Mouse (Mus musculus): ENCODE data around the gene Fut11.

The Fut11 gene

GRCm38 (mm10) chr14:20694884-20695760 is at the start of gene Fut11:
TSS of gene Fut11 (plus strand) at chr14:20694968.
- peak; percentile 82 for DNase-seq (ENCODE audit: low spot score)

GRCm38 (mm10) chr14:20645547-20645946 is 49.2 kb upstream of the Fut11 start:
- no peak for DNase-seq (ENCODE audit: low spot score)

DNA sequence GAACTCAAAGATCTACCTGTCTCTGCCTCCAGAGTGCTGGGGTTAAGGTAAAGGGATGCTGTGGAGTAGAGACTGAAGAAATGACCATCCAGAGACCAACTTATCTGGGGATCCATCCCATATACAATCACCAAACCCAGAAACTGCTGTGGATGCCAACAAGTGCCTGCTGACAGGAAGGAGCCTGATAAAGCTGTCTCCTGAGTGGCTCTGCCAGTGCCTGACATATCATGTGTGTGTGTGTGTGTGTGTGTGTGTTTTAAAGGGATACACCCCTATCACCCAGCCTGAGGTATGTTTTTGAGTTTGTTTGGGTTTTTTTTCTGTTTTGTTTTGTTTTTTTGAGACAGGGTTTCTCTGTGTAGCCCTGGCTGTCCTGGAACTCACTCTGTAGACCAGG is 48.4 kb upstream of the Fut11 start:
- DNase-seq (ENCODE audit: low spot score): no peak

GRCm38 (mm10) chr14:20651000-20651399 is 43.8 kb upstream of the Fut11 start:
- no peak for DNase-seq (ENCODE audit: low spot score)

- DNase-seq (ENCODE audit: low spot score): no peak
Observed at GRCm38 (mm10) chr14:20651722-20652256, 43.0 kb upstream of the Fut11 start.

DNA sequence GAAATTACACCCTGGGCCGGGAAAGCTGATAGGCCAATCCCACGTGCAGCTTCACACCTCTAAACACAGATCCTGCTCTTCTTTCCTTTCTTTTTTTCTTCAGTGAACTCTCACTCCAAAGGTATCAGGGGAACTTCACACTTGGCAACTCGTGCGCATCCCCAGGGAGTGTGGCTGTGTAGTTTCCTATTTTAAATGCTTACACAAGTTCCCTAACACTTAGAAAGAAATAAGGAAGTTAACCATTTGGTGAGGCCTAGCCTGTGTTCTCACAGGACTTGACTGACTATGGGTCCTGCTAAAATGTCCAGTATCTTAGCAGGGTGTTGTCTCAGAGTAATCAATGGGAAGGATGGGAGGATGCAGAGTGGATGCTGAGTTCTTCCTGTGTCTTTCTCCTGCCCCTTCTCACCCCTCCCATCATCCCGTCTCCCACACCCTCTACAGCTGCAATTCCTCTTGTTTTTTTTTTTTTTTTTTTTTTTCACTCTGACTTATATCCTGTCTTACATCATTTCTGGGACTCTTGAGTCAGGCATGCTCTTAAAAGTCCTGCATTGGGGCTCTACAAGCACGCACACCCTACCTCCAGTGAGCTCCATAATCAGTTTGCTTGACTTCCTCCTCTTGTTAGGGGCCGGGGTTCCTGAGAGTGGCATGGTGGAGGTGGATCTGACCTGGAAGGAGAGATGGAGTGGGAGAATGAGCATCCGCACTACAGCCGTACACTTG is 39.9 kb upstream of the Fut11 start:
- DNase-seq (ENCODE audit: low spot score): no peak

DNA sequence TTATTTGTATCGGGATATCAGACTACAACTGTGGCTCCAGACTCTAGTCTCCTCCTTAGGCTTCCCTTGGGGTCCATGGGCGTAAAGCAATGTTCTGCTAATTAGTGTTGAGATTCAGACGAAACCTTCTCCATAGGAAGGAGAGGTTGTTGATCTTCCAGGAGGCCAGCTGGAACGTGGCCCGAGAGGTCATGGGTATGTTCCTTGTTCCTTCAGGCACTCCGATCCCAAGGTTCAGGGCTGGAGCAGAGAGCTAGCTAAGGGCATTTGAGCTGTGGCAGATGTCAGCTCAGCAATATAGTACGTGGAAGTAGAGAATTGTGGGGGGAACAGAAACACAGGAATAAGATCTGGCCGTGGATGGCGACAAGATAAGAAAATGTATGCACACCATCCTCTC is 39.0 kb upstream of the Fut11 start:
- DNase-seq (ENCODE audit: low spot score): no peak

- DNase-seq (ENCODE audit: low spot score): no peak
Observed at GRCm38 (mm10) chr14:20656361-20656760, 38.4 kb upstream of the Fut11 start, which contains the start of gene Myoz1. TSS of gene Myoz1 (minus strand) at chr14:20656540.

DNA sequence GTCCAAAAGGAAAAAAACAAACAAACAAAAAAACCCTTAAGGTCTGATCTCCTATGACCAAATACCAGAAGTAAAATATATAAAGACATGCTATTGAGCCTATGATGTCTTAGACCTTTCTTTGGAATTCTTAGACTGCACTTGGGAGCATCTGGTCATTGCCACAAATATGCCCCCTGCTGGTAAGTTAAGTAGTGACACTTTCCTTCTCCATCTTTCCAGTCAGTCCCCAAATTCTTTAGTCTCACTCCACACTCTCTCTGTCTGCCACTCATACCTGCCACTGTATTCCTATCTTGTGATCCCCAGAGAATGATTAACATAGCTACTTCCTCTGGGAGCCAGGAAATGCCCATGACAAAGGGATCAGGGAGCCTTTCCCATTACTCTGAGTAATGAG is 36.4 kb upstream of the Fut11 start:
- DNase-seq (ENCODE audit: low spot score): peak; percentile 36

GRCm38 (mm10) chr14:20658902-20659301 is 35.9 kb upstream of the Fut11 start:
- DNase-seq (ENCODE audit: low spot score): no peak

- DNase-seq (ENCODE audit: low spot score): no peak
Observed at GRCm38 (mm10) chr14:20659687-20660086, 35.1 kb upstream of the Fut11 start.

- peak; percentile 90 for DNase-seq (ENCODE audit: low spot score)
Observed at GRCm38 (mm10) chr14:20660827-20661660, 33.7 kb upstream of the Fut11 start.

DNA sequence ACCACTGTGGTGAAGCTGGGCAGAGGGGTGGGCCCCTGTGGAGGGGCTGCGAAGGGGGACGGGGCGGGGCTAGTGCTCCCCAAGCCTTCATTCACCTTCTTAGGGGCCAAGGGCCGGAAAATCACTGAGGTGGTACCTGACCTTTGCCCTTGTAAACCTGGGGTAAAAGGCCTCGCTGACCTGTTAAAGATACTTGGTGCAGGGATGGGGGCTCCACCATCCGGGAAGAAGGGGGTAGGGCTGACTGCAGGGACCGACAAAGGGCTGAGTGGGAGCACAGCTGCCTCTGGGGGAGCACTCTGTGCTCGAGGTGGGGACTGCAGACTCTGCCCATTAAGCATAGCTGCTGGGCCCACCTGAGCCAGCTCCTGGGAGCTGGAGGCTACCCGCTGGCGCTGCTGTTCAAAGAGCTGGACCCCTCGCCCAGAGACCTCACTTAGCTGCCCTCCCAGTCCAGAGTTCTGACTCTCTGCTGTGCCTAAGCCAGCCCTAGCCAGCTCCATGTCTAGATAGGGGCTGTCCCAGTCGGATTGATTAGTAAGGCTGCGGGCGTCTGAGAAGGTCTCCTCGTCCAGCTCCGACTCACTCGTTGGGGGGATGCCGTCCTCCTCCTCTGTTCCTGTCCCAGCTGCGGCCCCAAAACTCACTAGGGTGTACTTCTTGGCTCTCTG is 33.0 kb upstream of the Fut11 start:
- DNase-seq (ENCODE audit: low spot score): no peak

DNA sequence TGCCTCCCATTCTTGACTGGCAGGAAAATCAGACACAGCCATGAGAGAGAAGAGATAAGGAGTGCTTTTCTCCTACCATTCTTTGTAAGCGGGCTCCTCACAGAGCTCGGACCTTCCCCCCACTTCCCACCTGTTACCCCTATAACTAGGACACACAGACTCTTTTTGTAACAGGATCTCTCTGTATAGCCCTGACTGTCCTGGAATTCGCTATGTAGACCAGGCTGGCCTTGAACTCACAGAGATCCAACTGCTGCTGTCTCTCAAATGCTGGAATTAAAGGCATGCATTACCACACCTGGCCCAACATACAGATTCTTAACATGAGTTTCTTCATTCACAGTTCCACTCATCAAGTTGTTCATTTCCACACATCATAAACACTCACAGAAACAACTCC is 32.0 kb upstream of the Fut11 start:
- no peak for DNase-seq (ENCODE audit: low spot score)

GRCm38 (mm10) chr14:20663601-20664000 is 31.2 kb upstream of the Fut11 start:
- DNase-seq (ENCODE audit: low spot score): no peak

DNA sequence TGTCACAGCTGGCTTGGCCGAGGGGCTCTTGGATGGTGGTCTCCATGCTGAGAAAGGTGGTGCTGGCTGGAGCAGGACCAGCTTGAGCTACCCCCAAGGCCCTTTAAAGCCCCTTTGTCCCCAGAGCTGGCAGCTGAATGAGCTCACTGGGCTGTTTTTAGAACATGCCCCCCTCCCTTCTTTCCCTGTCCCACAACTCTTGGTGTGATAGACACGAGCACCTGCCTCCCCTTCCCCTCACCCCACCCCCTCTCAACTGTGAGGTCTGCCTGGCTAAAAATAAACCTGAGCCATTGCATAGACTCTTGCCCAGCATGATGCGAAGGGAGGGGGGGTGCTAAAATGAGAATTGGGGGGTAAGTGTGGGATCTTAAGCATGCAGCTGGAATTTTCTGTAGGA is 30.3 kb upstream of the Fut11 start:
- DNase-seq (ENCODE audit: low spot score): no peak

- DNase-seq (ENCODE audit: low spot score): no peak
Observed at GRCm38 (mm10) chr14:20667469-20667868, 27.3 kb upstream of the Fut11 start.

- DNase-seq (ENCODE audit: low spot score): no peak
Observed at GRCm38 (mm10) chr14:20668154-20668810, 26.5 kb upstream of the Fut11 start, which contains the start of gene Synpo2l. TSS of gene Synpo2l (minus strand) at chr14:20668354.

GRCm38 (mm10) chr14:20672990-20673389 is 21.8 kb upstream of the Fut11 start:
- no peak for DNase-seq (ENCODE audit: low spot score)

DNA sequence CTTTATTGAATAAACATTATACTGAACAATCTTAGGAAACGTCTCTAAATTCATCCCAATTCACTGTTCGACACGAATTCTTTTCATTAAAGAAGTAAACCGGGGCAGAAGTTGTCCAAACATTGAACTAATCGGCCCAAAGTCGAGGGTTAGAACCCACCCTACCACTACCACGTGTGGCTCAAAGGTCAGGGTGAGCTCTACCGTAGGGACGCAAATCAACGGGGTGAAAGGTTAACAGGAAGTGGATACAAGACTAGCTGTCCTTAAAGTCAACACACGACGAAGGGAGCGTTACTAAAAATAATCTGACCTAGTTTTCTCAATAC is 21.1 kb upstream of the Fut11 start:
- DNase-seq (ENCODE audit: low spot score): peak; percentile 34
